Mouse (Mus musculus) C2C12 (cell line): ENCODE measurements around the gene Neurog1. TPM values are rescaled to one million over a fixed set of nuclear protein-coding genes. Genes with fewer than 3 reads are reported as not detected.

ENCODE experiments used
- H3K27me3 ChIP-seq: one replicate; pipeline ENCODE4 v1.6.1; 2011; ENCODE audit not compliant: control insufficient read depth, insufficient read depth, insufficient read length
- H3K36me3 ChIP-seq: one replicate; pipeline ENCODE4 v1.6.1; 2011; ENCODE audit not compliant: control insufficient read depth, insufficient read depth
- H3K4me3 ChIP-seq: one replicate; pipeline ENCODE4 v1.5.1; 2011; ENCODE audit warnings: mild to moderate bottlenecking, control low read depth; ENCODE audit not compliant: poor library complexity, insufficient read depth, severe bottlenecking
- H3K79me2 ChIP-seq: one replicate; pipeline ENCODE4 v1.6.1; 2011; ENCODE audit not compliant: control insufficient read depth, insufficient read depth
- H3K79me3 ChIP-seq: one replicate; pipeline ENCODE4 v1.6.1; 2011; ENCODE audit warnings: low read depth, control low read depth
- H3ac ChIP-seq: one replicate; pipeline ENCODE3; 2011; ENCODE audit warnings: low read depth; ENCODE audit not compliant: control insufficient read depth, insufficient read length
- CEBPB ChIP-seq: IDR thresholded peaks from one replicate; pipeline ENCODE4 v1.6.1; 2011; ENCODE audit warnings: low read depth, mild to moderate bottlenecking, control low read depth, moderate library complexity
- CTCF ChIP-seq: IDR thresholded peaks from one replicate; pipeline ENCODE4 v1.5.1; 2011; ENCODE audit not compliant: control insufficient read depth, insufficient read depth, insufficient read length
- FOSL1 ChIP-seq: IDR thresholded peaks from one replicate; pipeline ENCODE4 v1.8.0; 2011; ENCODE audit warnings: mild to moderate bottlenecking, low read length; ENCODE audit not compliant: poor library complexity, insufficient read depth, severe bottlenecking
- MAX ChIP-seq: IDR thresholded peaks from one replicate; pipeline ENCODE4 v1.6.1; 2011; ENCODE audit warnings: mild to moderate bottlenecking, control low read depth
- MYOD1 ChIP-seq: IDR thresholded peaks from one replicate; pipeline ENCODE4 v1.6.1; 2011; ENCODE audit warnings: low read depth; ENCODE audit not compliant: control insufficient read depth, insufficient read length
- MYOG ChIP-seq: IDR thresholded peaks from one replicate; pipeline ENCODE4 v1.6.1; 2011; ENCODE audit not compliant: control insufficient read depth, insufficient read length; ENCODE audit errors: extremely low read depth
- USF1 ChIP-seq: IDR thresholded peaks from one replicate; pipeline ENCODE4 v1.6.1; 2011; ENCODE audit warnings: low read depth, mild to moderate bottlenecking, control low read depth, moderate library complexity
- polyA plus RNA-seq: library from polyadenylated mRNA; unstranded; fragments of >200 nt; fragmentation: generic; extraction: Trizol; gene quantifications from one replicate; pipeline ENCODE4 v1.2.1, GENCODE M21; 2012; ENCODE audit warnings: missing spikeins

Neurog1 gene
- polyA plus RNA-seq, 1 experiment = not detected

DNA sequence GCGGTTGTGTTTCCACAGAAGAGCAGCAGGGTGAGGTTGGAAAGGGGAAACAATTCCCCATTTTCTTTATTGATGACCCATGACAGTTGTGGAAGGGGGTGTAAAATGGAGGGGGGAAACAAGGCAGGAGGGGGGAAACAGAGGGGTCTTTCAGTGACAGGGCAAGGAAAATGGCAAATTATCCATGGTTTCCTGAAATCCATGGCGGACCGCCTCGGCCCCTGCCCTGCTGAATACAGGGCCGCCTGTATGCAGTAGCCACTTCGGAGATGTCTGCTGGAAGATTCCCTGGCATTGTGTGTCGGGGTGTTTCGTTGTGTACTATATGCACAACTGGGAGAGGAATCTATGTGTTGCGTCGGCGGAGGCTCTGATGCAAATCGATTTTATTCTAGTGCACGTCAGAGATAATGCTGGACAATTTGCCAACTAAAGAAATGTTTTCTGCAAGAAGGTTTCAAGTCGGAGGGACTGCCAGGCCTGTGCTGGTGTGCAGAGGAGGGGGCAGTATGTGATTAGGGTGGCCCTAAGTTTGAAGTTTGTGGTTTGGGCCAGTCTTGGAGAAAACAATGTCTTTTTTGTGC lies 4.8 kb upstream of the Neurog1 start:
- H3K27me3 ChIP-seq = peaks cover 57% of the 10 kb centered on the region
- TF ChIP-seq CTCF = no peak
- TF ChIP-seq MYOD1 = no peak
- no peak for TF ChIP-seq FOSL1
- no peak for TF ChIP-seq CEBPB
- TF ChIP-seq MYOG = no peak
- TF ChIP-seq MAX = no peak
- no peak for TF ChIP-seq USF1
- no peak overlapping the region for H3ac ChIP-seq
- H3K79me2 ChIP-seq = no peaks in the 10 kb centered on the region
- no peaks in the 10 kb centered on the region for H3K79me3 ChIP-seq
- H3K4me3 ChIP-seq = no peak overlapping the region
- no peaks in the 10 kb centered on the region for H3K36me3 ChIP-seq

DNA sequence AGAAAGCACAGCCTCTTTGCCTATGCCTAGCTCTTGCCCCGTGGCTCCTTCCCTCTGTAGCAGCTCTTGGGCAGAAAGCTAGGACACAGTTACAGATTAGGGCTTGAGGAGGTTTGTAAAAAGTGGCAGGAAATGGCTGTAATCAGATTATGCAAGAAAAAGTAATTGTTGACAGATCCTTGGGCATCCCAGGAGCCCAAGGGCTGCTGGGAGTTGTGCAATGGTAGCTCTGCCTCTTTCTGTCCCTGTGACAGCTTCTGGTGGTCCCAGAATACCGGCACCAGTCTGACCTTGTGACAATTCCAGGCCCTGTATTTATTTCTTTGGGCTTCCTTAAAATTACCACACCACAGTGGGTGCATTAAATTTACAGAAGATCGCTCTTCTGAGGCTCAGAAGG lies 1.4 kb upstream of the Neurog1 start:
- H3K27me3 ChIP-seq = peaks cover 56% of the 10 kb centered on the region

GRCm38 (mm10) chr13:56252783-56253182 lies 820 bp upstream of the Neurog1 start:
- no peak overlapping the region for H3K4me3 ChIP-seq
- no peaks in the 10 kb centered on the region for H3K36me3 ChIP-seq
- TF ChIP-seq FOSL1 (no peak), CEBPB (no peak), CTCF (no peak), USF1 (no peak), MAX (no peak), MYOG (no peak)
- H3K27me3 ChIP-seq = peaks cover 60% of the 10 kb centered on the region
- H3K79me3 ChIP-seq = no peaks in the 10 kb centered on the region
- no peak overlapping the region for H3ac ChIP-seq
- H3K79me2 ChIP-seq = no peaks in the 10 kb centered on the region

More for the DNA sequence above, 1.4 kb upstream of the Neurog1 start:
- no peak for TF ChIP-seq MAX
- no peak for TF ChIP-seq CEBPB
- no peak for TF ChIP-seq MYOG
- TF ChIP-seq USF1 = no peak
- no peak for TF ChIP-seq FOSL1
- no peak for TF ChIP-seq CTCF
- no peak for TF ChIP-seq MYOD1
- no peaks in the 10 kb centered on the region for H3K36me3 ChIP-seq
- no peaks in the 10 kb centered on the region for H3K79me2 ChIP-seq
- no peak overlapping the region for H3K4me3 ChIP-seq
- H3K79me3 ChIP-seq = no peaks in the 10 kb centered on the region
- no peak overlapping the region for H3ac ChIP-seq

- TF ChIP-seq MAX (no peak), CEBPB (no peak), MYOG (no peak), FOSL1 (no peak), USF1 (no peak), MYOD1 (no peak), CTCF (no peak)
- H3K36me3 ChIP-seq = no peaks in the 10 kb centered on the region
- H3K4me3 ChIP-seq = no peak overlapping the region
- H3K79me3 ChIP-seq = no peaks in the 10 kb centered on the region
- H3K27me3 ChIP-seq = peaks cover 65% of the 10 kb centered on the region
- H3K79me2 ChIP-seq = no peaks in the 10 kb centered on the region
- no peak overlapping the region for H3ac ChIP-seq
Measured at GRCm38 (mm10) chr13:56251176-56251923, 613 bp downstream of the Neurog1 start.

GRCm38 (mm10) chr13:56250551-56251161 lies 1.3 kb downstream of the Neurog1 start:
- Histone ChIP-seq H3K27me3 (peaks cover 65% of the 10 kb centered on the region), H3K79me3 (no peaks in the 10 kb centered on the region), H3ac (no peak overlapping the region), H3K4me3 (no peak overlapping the region), H3K79me2 (no peaks in the 10 kb centered on the region), H3K36me3 (no peaks in the 10 kb centered on the region)
- TF ChIP-seq MYOD1 (no peak), CTCF (no peak), MYOG (no peak), FOSL1 (no peak), USF1 (no peak), MAX (no peak), CEBPB (no peak)
